Mouse (Mus musculus) lung, embryonic 15.5 days (tissue): ENCODE results near the gene Kmo. TPM values are rescaled to one million over a fixed set of nuclear protein-coding genes. Genes with fewer than 3 reads are reported as not detected.

Experiments used
- ATAC-seq: fragments of 200-750 bp; cut with Nextera tagmentation; 2 replicates; pipeline ENCODE4 v1.8.0; 2017; ENCODE audit warnings: moderate number of reproducible peaks, borderline replicate concordance; ENCODE audit not compliant: low FRiP score, low TSS enrichment; ENCODE audit errors: extremely low read depth
- H3K27ac ChIP-seq: fragments of 300-500 bp; sonication (generic); 2 replicates; pipeline ENCODE4 v1.5.1; 2015; ENCODE audit warnings: moderate library complexity, mild to moderate bottlenecking, inconsistent platforms
- H3K27me3 ChIP-seq: fragments of 300-500 bp; sonication (generic); 2 replicates; pipeline ENCODE4 v1.6.1; 2015; ENCODE audit warnings: inconsistent platforms
- H3K36me3 ChIP-seq: fragments of 300-500 bp; sonication (generic); 2 replicates; pipeline ENCODE4 v1.6.1; 2015; ENCODE audit warnings: inconsistent platforms
- H3K4me1 ChIP-seq: fragments of 300-500 bp; sonication (generic); 2 replicates; pipeline ENCODE4 v1.6.1; 2015; ENCODE audit warnings: inconsistent platforms
- H3K4me2 ChIP-seq: fragments of 300-500 bp; sonication (generic); 2 replicates; pipeline ENCODE4 v1.6.1; 2015; ENCODE audit warnings: inconsistent platforms, mild to moderate bottlenecking, moderate library complexity
- H3K4me3 ChIP-seq: fragments of 300-500 bp; sonication (generic); 2 replicates; pipeline ENCODE4 v1.5.1; 2015; ENCODE audit warnings: mild to moderate bottlenecking, inconsistent platforms
- H3K9ac ChIP-seq: fragments of 300-500 bp; sonication (generic); 2 replicates; pipeline ENCODE4 v1.6.1; 2015; ENCODE audit warnings: inconsistent platforms
- H3K9me3 ChIP-seq: fragments of 300-500 bp; sonication (generic); 2 replicates; pipeline ENCODE4 v1.6.1; 2016; ENCODE audit warnings: inconsistent platforms
- WGBS: fragments of 180-500 bp; shearing (Covaris S2); methylation state at CpG from one replicate; pipeline ENCODE4 v1.1.7; 2015; 5-methylcytosine and 5-hydroxymethylcytosine counted together
- polyA plus RNA-seq: library from polyadenylated mRNA; unstranded; fragments of >200 nt; fragmentation: Nextera tagmentation; extraction: Ambion mirVana; gene quantifications from 2 replicates; pipeline ENCODE4 v1.2.1, GENCODE M21; 2015

Kmo gene
- 0.19 and 0.22 TPM in 2 replicates for polyA plus RNA-seq

GRCm38 (mm10) chr1:175619814-175620431, at the start of gene Kmo:
Gene Kmo (plus strand): TSS chr1:175620381.
- Histone ChIP-seq H3K27me3 (no peaks in the 10 kb centered on the region), H3K9ac (no peak within 1 kb of the TSS), H3K9me3 (no peaks in the 10 kb centered on the region), H3K4me2 (no peak within 1 kb of the TSS), H3K36me3 (peaks cover 33% of the 10 kb centered on the region), H3K27ac (no peak within 1 kb of the TSS), H3K4me1 (peaks cover 8% of the 10 kb centered on the region), H3K4me3 (no peak within 1 kb of the TSS)
- no peak for ATAC-seq
- WGBS: 93% methylated on average over 13 of the region's 13 CpGs

DNA sequence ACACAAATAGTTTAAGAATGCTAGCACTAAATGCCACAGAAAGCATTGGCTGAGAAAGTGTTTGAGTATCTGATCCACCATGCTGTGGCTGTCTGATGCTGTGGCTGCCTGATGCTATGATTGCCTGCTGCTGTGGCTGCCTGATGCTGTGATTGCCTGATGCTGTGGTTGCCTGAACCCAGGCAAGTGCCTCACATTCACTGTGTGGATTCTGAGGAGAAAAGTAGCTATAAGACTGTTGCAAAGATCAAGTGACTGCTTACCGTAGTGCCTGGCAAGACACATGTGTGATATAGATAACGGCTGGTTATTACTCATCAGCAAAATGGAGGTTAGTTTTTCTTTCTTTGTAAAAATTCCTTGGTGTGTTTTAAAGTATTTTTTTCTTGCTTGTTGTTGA, 46.1 kb upstream of the Kmo start:
- H3K36me3 ChIP-seq: no peaks in the 10 kb centered on the region
- H3K4me1 ChIP-seq: no peaks in the 10 kb centered on the region
- no peak overlapping the region for H3K4me2 ChIP-seq
- no peaks in the 10 kb centered on the region for H3K9me3 ChIP-seq
- no peaks in the 10 kb centered on the region for H3K27me3 ChIP-seq
- H3K4me3 ChIP-seq: no peak overlapping the region
- no peak overlapping the region for H3K27ac ChIP-seq
- no peak for ATAC-seq
- 72% methylated on average over 2 of the region's 2 CpGs for WGBS
- no peak overlapping the region for H3K9ac ChIP-seq

GRCm38 (mm10) chr1:175578425-175579096, 41.6 kb upstream of the Kmo start:
- no peak overlapping the region for H3K27ac ChIP-seq
- no peaks in the 10 kb centered on the region for H3K9me3 ChIP-seq
- no peak overlapping the region for H3K4me3 ChIP-seq
- no peaks in the 10 kb centered on the region for H3K4me1 ChIP-seq
- 75% methylated on average over 2 of the region's 2 CpGs for WGBS
- no peaks in the 10 kb centered on the region for H3K36me3 ChIP-seq
- H3K9ac ChIP-seq: no peak overlapping the region
- no peaks in the 10 kb centered on the region for H3K27me3 ChIP-seq
- no peak for ATAC-seq
- no peak overlapping the region for H3K4me2 ChIP-seq

DNA sequence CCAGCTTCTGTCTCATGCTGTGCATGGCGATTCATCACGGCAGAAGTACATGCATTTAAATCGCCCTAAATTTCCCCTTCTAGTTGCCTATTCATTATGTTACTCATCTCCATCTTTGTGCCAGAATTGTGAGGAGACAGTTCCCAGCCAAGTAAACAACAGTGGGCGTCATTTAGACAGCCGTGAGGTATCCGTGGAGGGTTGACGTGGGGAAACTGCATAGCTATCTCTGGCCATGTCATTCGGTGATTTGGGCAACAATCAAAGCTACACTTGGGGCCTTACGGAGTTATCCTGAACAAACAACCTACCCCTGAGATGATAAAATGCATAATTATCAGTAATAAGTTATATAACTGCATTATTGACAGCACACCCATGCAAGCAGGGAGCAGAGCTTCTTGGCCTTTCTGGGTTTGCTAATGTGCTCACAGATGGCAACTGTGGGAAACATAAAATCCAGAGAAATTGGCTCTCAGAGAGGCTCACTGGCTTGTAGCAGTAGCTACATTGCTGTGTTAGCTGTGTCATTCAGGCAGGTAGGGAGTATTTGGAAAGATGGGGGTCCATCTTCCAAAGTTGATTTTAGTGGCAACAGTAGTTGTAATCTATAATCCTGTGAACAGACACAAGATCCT, 40.5 kb upstream of the Kmo start:
- ATAC-seq: no peak
- WGBS: 72% methylated on average over 9 of the region's 9 CpGs

DNA sequence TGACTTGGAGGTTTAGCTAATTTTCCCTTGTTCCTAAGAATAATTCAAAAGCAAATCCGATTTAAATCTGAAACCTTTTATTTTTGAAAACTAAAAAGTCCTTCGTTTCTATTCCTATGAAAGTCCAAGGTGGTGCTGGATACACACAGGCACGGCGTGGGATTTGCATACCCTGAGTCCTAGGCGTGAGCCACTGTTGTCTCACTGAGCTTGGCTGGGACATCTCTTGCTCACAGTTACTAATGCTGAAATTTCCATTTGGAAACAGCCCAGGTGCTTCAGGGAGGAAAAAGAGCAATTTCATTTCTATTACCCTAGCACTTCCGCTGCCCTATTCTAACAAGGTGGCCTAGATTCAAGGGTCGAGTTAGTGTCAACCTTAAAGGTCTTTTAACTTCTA, 39.8 kb upstream of the Kmo start:
- WGBS: 86% methylated on average over 7 of the region's 7 CpGs

More for the DNA sequence above, 40.5 kb upstream of the Kmo start:
- no peaks in the 10 kb centered on the region for H3K36me3 ChIP-seq
- H3K9ac ChIP-seq: no peak overlapping the region
- H3K4me3 ChIP-seq: no peak overlapping the region
- H3K27me3 ChIP-seq: no peaks in the 10 kb centered on the region
- H3K27ac ChIP-seq: no peak overlapping the region
- H3K4me2 ChIP-seq: no peak overlapping the region
- no peaks in the 10 kb centered on the region for H3K9me3 ChIP-seq
- H3K4me1 ChIP-seq: no peaks in the 10 kb centered on the region

DNA sequence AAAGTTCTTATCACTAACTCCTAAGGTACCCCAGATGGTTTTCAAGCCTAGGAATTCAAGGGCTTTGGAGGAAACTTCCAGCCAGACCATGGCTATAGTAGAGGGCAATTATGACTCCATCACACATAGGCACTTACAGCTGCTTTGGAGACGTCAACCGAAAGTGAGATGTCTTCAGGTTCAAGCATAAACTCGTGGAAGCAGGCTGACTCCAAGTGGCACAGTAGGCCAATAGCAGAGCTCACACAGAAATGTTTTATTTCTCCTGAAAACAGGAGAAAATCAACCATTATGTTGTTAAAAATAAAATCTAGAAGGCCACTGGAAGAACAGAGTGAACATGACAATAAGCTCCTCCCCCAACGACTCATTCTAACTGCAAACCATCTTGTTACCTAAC, 37.4 kb upstream of the Kmo start:
- no peaks in the 10 kb centered on the region for H3K4me1 ChIP-seq
- H3K27me3 ChIP-seq: no peaks in the 10 kb centered on the region
- H3K9ac ChIP-seq: no peak overlapping the region
- H3K36me3 ChIP-seq: no peaks in the 10 kb centered on the region
- no peak for ATAC-seq
- H3K9me3 ChIP-seq: no peaks in the 10 kb centered on the region
- H3K4me3 ChIP-seq: no peak overlapping the region
- no peak overlapping the region for H3K4me2 ChIP-seq
- 72% methylated on average over 4 of the region's 4 CpGs for WGBS
- H3K27ac ChIP-seq: no peak overlapping the region

More for the DNA sequence above, 39.8 kb upstream of the Kmo start:
- Histone ChIP-seq H3K36me3 (no peaks in the 10 kb centered on the region), H3K27me3 (no peaks in the 10 kb centered on the region), H3K9me3 (no peaks in the 10 kb centered on the region), H3K9ac (no peak overlapping the region), H3K4me1 (no peaks in the 10 kb centered on the region), H3K4me3 (no peak overlapping the region), H3K27ac (no peak overlapping the region), H3K4me2 (no peak overlapping the region)
- ATAC-seq: no peak

DNA sequence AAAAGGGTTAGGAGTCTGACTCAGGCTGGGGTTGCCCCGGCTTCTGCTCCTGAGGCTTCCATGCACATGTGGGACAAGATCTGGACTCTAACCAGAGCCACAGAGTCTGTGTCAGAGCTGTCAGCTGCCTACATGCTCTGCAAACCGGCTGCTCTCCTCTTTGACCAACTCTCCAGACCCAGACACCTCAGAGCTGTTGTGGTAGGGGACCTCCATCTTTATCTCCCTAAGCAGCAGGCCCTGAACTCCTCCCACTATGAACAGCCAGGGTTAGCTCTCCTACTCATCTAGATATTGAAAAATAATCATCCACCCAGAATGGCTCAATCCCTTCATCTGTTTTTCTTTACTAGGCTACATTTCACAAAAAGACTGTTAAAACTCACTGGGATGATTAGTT, 34.9 kb upstream of the Kmo start:
- 73% methylated on average over 2 of the region's 2 CpGs for WGBS
- Histone ChIP-seq H3K9ac (no peak overlapping the region), H3K4me1 (no peaks in the 10 kb centered on the region), H3K27ac (no peak overlapping the region), H3K36me3 (no peaks in the 10 kb centered on the region), H3K9me3 (no peaks in the 10 kb centered on the region), H3K4me3 (no peak overlapping the region), H3K27me3 (no peaks in the 10 kb centered on the region), H3K4me2 (no peak overlapping the region)
- no peak for ATAC-seq

DNA sequence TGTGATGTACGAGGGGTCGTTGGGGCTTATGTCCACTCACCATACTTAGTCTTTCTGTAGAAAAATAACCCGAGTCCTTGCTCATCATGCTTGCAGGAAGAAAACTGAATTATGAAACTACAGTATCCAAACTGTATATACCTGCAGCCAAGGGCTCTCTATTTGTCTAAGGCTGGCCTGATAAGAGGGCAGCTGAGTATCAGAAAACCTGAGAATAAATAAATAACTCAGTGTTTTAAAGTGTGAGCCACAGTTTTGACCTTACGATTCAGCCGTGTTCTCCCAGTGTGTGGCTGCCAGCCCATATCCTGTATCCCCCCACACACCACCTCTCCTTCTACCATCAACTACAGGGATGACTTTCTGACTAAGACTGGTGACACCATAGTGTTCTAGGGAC, 33.5 kb upstream of the Kmo start:
- Histone ChIP-seq H3K9me3 (no peaks in the 10 kb centered on the region), H3K4me3 (no peak overlapping the region), H3K27me3 (no peaks in the 10 kb centered on the region), H3K9ac (no peak overlapping the region), H3K4me1 (no peaks in the 10 kb centered on the region), H3K4me2 (no peak overlapping the region), H3K27ac (no peak overlapping the region), H3K36me3 (no peaks in the 10 kb centered on the region)
- no peak for ATAC-seq
- 48% methylated on average over 5 of the region's 5 CpGs for WGBS

DNA sequence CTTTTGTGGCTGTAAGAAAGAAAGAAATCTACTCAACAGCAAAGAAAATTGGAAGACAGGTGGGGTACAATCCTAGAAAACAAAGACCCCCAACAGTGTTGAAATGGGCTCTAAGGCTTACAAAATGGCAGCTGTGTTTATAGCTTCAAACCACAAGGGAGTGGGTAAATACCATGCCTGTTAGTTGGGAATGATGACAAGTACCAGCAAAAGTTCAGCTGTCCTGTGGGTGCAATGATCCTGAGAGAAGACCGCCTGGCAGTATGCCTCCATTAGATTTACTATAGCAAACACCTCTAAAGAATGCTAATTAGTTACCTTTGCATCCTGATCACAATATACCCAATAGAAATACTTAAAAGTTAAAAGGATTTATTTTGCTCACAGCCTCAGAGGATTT, 27.3 kb upstream of the Kmo start:
- no peak overlapping the region for H3K4me3 ChIP-seq
- H3K36me3 ChIP-seq: no peaks in the 10 kb centered on the region
- no peak for ATAC-seq
- no peaks in the 10 kb centered on the region for H3K4me1 ChIP-seq
- H3K9ac ChIP-seq: no peak overlapping the region
- H3K9me3 ChIP-seq: no peaks in the 10 kb centered on the region
- no peaks in the 10 kb centered on the region for H3K27me3 ChIP-seq
- WGBS: 90% methylated on average over 1 of the region's 1 CpGs
- no peak overlapping the region for H3K27ac ChIP-seq
- no peak overlapping the region for H3K4me2 ChIP-seq

- ATAC-seq: no peak
Observed at GRCm38 (mm10) chr1:175602231-175602630, 17.9 kb upstream of the Kmo start.

GRCm38 (mm10) chr1:175603390-175603789, 16.8 kb upstream of the Kmo start:
- 54% methylated on average over 6 of the region's 6 CpGs for WGBS
- ATAC-seq: no peak
- peaks cover 59% of the 10 kb centered on the region for H3K36me3 ChIP-seq
- H3K27me3 ChIP-seq: no peaks in the 10 kb centered on the region
- H3K27ac ChIP-seq: no peak overlapping the region
- no peak overlapping the region for H3K9ac ChIP-seq
- no peaks in the 10 kb centered on the region for H3K9me3 ChIP-seq
- H3K4me3 ChIP-seq: no peak overlapping the region
- no peaks in the 10 kb centered on the region for H3K4me1 ChIP-seq
- no peak overlapping the region for H3K4me2 ChIP-seq

More at GRCm38 (mm10) chr1:175602231-175602630, 17.9 kb upstream of the Kmo start:
- Histone ChIP-seq H3K27me3 (no peaks in the 10 kb centered on the region), H3K9ac (no peak overlapping the region), H3K4me2 (no peak overlapping the region), H3K4me3 (no peak overlapping the region), H3K4me1 (no peaks in the 10 kb centered on the region), H3K9me3 (no peaks in the 10 kb centered on the region), H3K36me3 (peaks cover 52% of the 10 kb centered on the region), H3K27ac (no peak overlapping the region)
- WGBS: 83% methylated on average over 11 of the region's 11 CpGs

DNA sequence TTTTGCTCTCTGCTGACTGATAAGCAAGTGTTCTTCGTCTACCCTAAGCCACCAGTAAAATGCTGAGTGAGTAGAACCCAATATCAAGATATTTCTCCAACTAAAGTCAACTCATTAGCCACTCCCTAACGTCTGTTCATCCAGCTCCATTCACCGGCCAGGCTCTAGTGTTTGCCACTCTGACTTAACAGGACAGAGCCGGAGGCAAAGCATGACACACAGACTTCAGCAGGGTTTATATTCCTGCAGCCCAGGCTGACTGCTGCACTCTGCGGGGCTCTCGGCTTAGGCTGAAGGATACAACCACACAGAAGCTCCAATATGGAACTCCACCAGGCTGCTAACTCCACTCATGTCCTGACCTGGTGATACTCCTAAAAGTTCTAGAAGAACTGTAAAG, 12.9 kb upstream of the Kmo start:
- 75% methylated on average over 6 of the region's 6 CpGs for WGBS
- no peaks in the 10 kb centered on the region for H3K9me3 ChIP-seq
- H3K36me3 ChIP-seq: peaks cover 73% of the 10 kb centered on the region
- H3K27me3 ChIP-seq: no peaks in the 10 kb centered on the region
- H3K4me2 ChIP-seq: no peak overlapping the region
- no peaks in the 10 kb centered on the region for H3K4me1 ChIP-seq
- no peak overlapping the region for H3K4me3 ChIP-seq
- no peak overlapping the region for H3K9ac ChIP-seq
- ATAC-seq: no peak
- no peak overlapping the region for H3K27ac ChIP-seq
